Mouse (Mus musculus): ENCODE results near the gene Abracl. TPM values are rescaled to one million over a fixed set of nuclear protein-coding genes. Genes with fewer than 3 reads are reported as not detected.

Abracl gene
- polyA plus RNA-seq, 1 experiment from 2014 or later, result 90.6 TPM

GRCm38 (mm10) chr10:18064606-18065228 is 41.6 kb upstream of the Abracl start:
- H3K4me1 ChIP-seq (ENCODE audit: control insufficient read depth, insufficient read depth, low read length), result peaks cover 7% of the 10 kb centered on the region
- H3K4me3 ChIP-seq (replicated peaks; ENCODE audit: low read depth, low read length), result no peak overlapping the region
- H3K27me3 ChIP-seq (ENCODE audit: control insufficient read depth, insufficient read depth, low read length), result no peaks in the 10 kb centered on the region
- no peak overlapping the region for H3K4me2 ChIP-seq (ENCODE audit: low read length)
- H3K36me3 ChIP-seq (ENCODE audit: control insufficient read depth, insufficient read depth, low read length), result no peaks in the 10 kb centered on the region
- 60% methylated on average over 7 of the region's 7 CpGs for WGBS
- no peaks in the 10 kb centered on the region for H3K9me3 ChIP-seq (ENCODE audit: control insufficient read depth, low read length)
- H3K9ac ChIP-seq (replicated peaks; ENCODE audit: low read length), result no peak overlapping the region
- DNase-seq (peak; percentile 12), ATAC-seq (ENCODE audit: low FRiP score, low TSS enrichment) (peak; percentile 66; the same call in 1 of the 2 replicates)
- no peak overlapping the region for H3K27ac ChIP-seq (replicated peaks; ENCODE audit: low read depth, low read length)

- no peak overlapping the region for H3K4me2 ChIP-seq (ENCODE audit: low read length)
- no peak for DNase-seq
- no peaks in the 10 kb centered on the region for H3K36me3 ChIP-seq (ENCODE audit: control insufficient read depth, insufficient read depth, low read length)
- H3K9me3 ChIP-seq (ENCODE audit: control insufficient read depth, low read length), result no peaks in the 10 kb centered on the region
- peaks cover 16% of the 10 kb centered on the region for H3K4me1 ChIP-seq (ENCODE audit: control insufficient read depth, insufficient read depth, low read length)
- 93% methylated on average over 4 of the region's 4 CpGs for WGBS
- no peak overlapping the region for H3K4me3 ChIP-seq (replicated peaks; ENCODE audit: low read depth, low read length)
- no peak overlapping the region for H3K27ac ChIP-seq (replicated peaks; ENCODE audit: low read depth, low read length)
- no peak for ATAC-seq (ENCODE audit: low FRiP score, low TSS enrichment)
- no peak overlapping the region for H3K9ac ChIP-seq (replicated peaks; ENCODE audit: low read length)
- no peaks in the 10 kb centered on the region for H3K27me3 ChIP-seq (ENCODE audit: control insufficient read depth, insufficient read depth, low read length)
Observed at GRCm38 (mm10) chr10:18061533-18061932, 38.4 kb upstream of the Abracl start.

GRCm38 (mm10) chr10:18060778-18061177 is 37.7 kb upstream of the Abracl start:
- Histone ChIP-seq H3K27me3 (ENCODE audit: control insufficient read depth, insufficient read depth, low read length) (no peaks in the 10 kb centered on the region), H3K9me3 (ENCODE audit: control insufficient read depth, low read length) (no peaks in the 10 kb centered on the region), H3K4me3 (replicated peaks; ENCODE audit: low read depth, low read length) (no peak overlapping the region), H3K27ac (replicated peaks; ENCODE audit: low read depth, low read length) (no peak overlapping the region), H3K9ac (replicated peaks; ENCODE audit: low read length) (no peak overlapping the region), H3K4me1 (ENCODE audit: control insufficient read depth, insufficient read depth, low read length) (peaks cover 16% of the 10 kb centered on the region), H3K36me3 (ENCODE audit: control insufficient read depth, insufficient read depth, low read length) (no peaks in the 10 kb centered on the region), H3K4me2 (ENCODE audit: low read length) (no peak overlapping the region)
- 92% methylated on average over 2 of the region's 2 CpGs for WGBS
- DNase-seq (no peak), ATAC-seq (ENCODE audit: low FRiP score, low TSS enrichment) (no peak)

DNA sequence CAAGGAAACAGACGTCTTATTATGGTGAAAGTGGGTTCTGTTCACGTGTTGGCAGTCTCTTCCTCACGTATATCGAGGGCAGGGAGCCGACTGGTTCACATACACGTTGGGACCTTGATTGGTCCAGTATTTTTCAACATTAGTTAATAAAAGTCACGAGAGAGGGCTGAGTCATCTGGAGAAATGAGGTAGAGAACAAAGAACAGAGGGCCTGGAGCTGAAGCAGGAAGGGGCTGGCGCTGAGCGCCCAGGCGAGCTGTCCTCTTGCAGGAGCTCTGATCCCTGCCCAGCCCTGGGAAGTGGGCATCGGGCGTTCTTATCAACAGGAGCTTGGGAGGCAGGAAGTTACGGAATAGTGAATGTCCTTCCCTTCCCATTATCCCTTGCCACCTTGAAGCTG is 36.7 kb upstream of the Abracl start:
- Histone ChIP-seq H3K27ac (replicated peaks; ENCODE audit: low read depth, low read length) (no peak overlapping the region), H3K4me3 (replicated peaks; ENCODE audit: low read depth, low read length) (no peak overlapping the region), H3K9me3 (ENCODE audit: control insufficient read depth, low read length) (no peaks in the 10 kb centered on the region), H3K36me3 (ENCODE audit: control insufficient read depth, insufficient read depth, low read length) (no peaks in the 10 kb centered on the region), H3K9ac (replicated peaks; ENCODE audit: low read length) (no peak overlapping the region), H3K27me3 (ENCODE audit: control insufficient read depth, insufficient read depth, low read length) (no peaks in the 10 kb centered on the region), H3K4me1 (ENCODE audit: control insufficient read depth, insufficient read depth, low read length) (peaks cover 16% of the 10 kb centered on the region), H3K4me2 (ENCODE audit: low read length) (no peak overlapping the region)
- WGBS, result 92% methylated on average over 13 of the region's 13 CpGs
- ATAC-seq (ENCODE audit: low FRiP score, low TSS enrichment) (no peak), DNase-seq (no peak)

DNA sequence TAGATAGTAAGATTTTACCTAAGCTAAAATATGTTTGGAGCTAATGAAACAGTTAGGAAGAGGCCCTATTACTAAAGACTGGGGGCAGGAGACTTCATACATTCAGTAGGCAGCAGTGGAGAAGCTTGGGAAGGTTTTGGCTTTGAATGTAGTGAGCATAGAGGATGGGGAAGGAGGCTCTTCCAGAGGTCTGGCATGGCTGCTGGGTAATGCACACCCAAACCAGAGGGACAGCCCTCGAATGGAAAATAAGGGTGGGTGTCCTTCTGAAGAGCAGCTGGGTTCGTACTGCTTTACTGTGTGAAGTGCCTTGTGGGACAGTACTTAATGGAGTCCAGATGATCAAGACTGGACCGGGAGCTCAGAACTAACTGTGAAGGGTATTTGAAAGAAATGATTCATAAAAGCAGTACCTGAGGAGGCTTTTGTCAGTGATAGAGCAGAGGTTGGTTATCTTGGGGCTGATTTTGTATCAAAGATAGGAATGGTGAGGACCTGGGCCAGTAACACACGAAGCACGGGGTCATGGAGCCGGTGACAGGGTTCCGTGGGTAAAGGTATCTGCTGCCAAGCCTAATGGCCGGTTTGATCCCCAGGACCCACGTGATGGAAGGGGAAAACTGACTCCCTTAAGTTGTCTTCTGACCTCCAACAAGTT is 35.7 kb upstream of the Abracl start:
- WGBS, result 94% methylated on average over 9 of the region's 9 CpGs
- DNase-seq (no peak), ATAC-seq (ENCODE audit: low FRiP score, low TSS enrichment) (no peak)
- Histone ChIP-seq H3K9ac (replicated peaks; ENCODE audit: low read length) (no peak overlapping the region), H3K27me3 (ENCODE audit: control insufficient read depth, insufficient read depth, low read length) (no peaks in the 10 kb centered on the region), H3K36me3 (ENCODE audit: control insufficient read depth, insufficient read depth, low read length) (no peaks in the 10 kb centered on the region), H3K9me3 (ENCODE audit: control insufficient read depth, low read length) (no peaks in the 10 kb centered on the region), H3K4me3 (replicated peaks; ENCODE audit: low read depth, low read length) (no peak overlapping the region), H3K27ac (replicated peaks; ENCODE audit: low read depth, low read length) (no peak overlapping the region), H3K4me2 (ENCODE audit: low read length) (no peak overlapping the region), H3K4me1 (ENCODE audit: control insufficient read depth, insufficient read depth, low read length) (peaks cover 16% of the 10 kb centered on the region)

DNA sequence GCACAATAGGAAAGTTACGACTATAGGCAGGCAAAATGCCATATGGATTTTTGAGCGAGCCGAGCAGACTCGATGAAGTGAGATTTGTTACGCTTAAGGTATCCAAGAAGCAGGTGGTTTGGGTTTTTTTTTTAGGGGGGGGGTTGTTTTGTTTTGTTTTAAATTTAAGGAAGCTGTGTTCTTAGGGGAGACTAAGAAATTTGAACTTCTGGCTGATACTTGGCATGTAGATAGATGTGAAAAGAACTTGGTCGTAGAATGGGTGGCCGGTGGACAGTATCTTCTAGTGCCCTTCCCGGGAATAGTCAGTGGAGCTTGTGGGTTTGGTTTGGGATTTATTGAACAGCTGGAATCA is 33.3 kb upstream of the Abracl start:
- Histone ChIP-seq H3K27ac (replicated peaks; ENCODE audit: low read depth, low read length) (peak overlapping the region; percentile 95), H3K9ac (replicated peaks; ENCODE audit: low read length) (peak overlapping the region; percentile 96), H3K4me1 (ENCODE audit: control insufficient read depth, insufficient read depth, low read length) (peaks cover 16% of the 10 kb centered on the region), H3K27me3 (ENCODE audit: control insufficient read depth, insufficient read depth, low read length) (no peaks in the 10 kb centered on the region), H3K9me3 (ENCODE audit: control insufficient read depth, low read length) (no peaks in the 10 kb centered on the region), H3K36me3 (ENCODE audit: control insufficient read depth, insufficient read depth, low read length) (no peaks in the 10 kb centered on the region), H3K4me2 (ENCODE audit: low read length) (peak overlapping the region; percentile 77), H3K4me3 (replicated peaks; ENCODE audit: low read depth, low read length) (peak overlapping the region; percentile 96)
- WGBS, result under 1% methylated on average over 8 of the region's 8 CpGs
- no peak for ATAC-seq (ENCODE audit: low FRiP score, low TSS enrichment)
- no peak for DNase-seq

DNA sequence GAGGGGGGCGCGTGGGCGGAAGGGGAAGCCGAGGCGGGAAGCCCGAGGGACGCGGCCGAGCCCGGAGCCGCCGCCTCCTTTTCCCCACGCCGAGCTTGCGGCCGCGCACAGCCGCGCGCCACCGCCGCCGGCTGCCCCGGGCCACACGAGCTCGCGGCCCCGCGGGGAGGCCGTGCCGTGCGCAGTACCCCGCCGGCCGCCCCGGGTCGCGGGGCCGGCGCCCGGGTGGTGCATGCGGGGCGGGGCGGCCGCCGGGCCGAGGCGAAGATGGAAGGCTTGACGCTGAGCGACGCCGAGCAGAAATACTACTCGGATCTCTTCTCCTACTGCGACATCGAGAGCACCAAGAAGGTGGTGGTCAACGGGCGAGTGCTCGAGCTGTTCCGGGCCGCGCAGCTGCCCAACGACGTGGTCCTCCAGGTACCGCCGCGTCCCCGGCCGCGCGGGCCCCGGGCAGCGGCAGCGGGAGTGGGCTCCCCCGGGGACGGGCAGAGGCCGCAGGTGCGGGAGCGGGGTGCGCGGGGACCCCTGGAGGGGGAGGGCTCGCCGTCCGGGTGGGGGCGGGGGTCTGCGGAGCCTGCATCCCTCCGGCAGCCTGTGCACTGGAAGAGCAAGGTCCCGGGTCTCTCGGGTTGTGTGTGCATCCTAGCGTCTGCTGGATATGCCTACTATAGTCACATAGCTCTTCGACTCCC is 32.8 kb upstream of the Abracl start, which contains the start of gene Reps1:
Gene Reps1 (plus strand): TSS at position 166 of the 695 bp plus-strand sequence.
- peak within 1 kb of the TSS; percentile 96 for H3K4me3 ChIP-seq (replicated peaks; ENCODE audit: low read depth, low read length)
- under 1% methylated on average over 72 of the region's 90 CpGs for WGBS

GRCm38 (mm10) chr10:18055009-18055695 is 32.1 kb upstream of the Abracl start:
- 3% methylated on average over 60 of the region's 61 CpGs for WGBS
- Histone ChIP-seq H3K27ac (replicated peaks; ENCODE audit: low read depth, low read length) (peak overlapping the region; percentile 95), H3K36me3 (ENCODE audit: control insufficient read depth, insufficient read depth, low read length) (no peaks in the 10 kb centered on the region), H3K4me1 (ENCODE audit: control insufficient read depth, insufficient read depth, low read length) (peaks cover 16% of the 10 kb centered on the region), H3K4me2 (ENCODE audit: low read length) (peak overlapping the region; percentile 77), H3K27me3 (ENCODE audit: control insufficient read depth, insufficient read depth, low read length) (no peaks in the 10 kb centered on the region), H3K9ac (replicated peaks; ENCODE audit: low read length) (peak overlapping the region; percentile 96), H3K4me3 (replicated peaks; ENCODE audit: low read depth, low read length) (peak overlapping the region; percentile 96), H3K9me3 (ENCODE audit: control insufficient read depth, low read length) (no peaks in the 10 kb centered on the region)
- peak; percentile 96 for ATAC-seq (ENCODE audit: low FRiP score, low TSS enrichment)
- peak; percentile 92 for DNase-seq

More for the DNA sequence above, 32.8 kb upstream of the Abracl start, which contains the start of gene Reps1:
- DNase-seq, result peak; percentile 75
- ATAC-seq (ENCODE audit: low FRiP score, low TSS enrichment), result peak; percentile 80
- Histone ChIP-seq H3K36me3 (ENCODE audit: control insufficient read depth, insufficient read depth, low read length) (no peaks in the 10 kb centered on the region), H3K4me2 (ENCODE audit: low read length) (peak within 1 kb of the TSS; percentile 77), H3K4me1 (ENCODE audit: control insufficient read depth, insufficient read depth, low read length) (peaks cover 16% of the 10 kb centered on the region), H3K27ac (replicated peaks; ENCODE audit: low read depth, low read length) (peak within 1 kb of the TSS; percentile 95), H3K9ac (replicated peaks; ENCODE audit: low read length) (peak within 1 kb of the TSS; percentile 96), H3K27me3 (ENCODE audit: control insufficient read depth, insufficient read depth, low read length) (no peaks in the 10 kb centered on the region), H3K9me3 (ENCODE audit: control insufficient read depth, low read length) (no peaks in the 10 kb centered on the region)

Data from midbrain, embryonic 14.5 days (tissue).